Mouse (Mus musculus): ENCODE results near the gene Inka2. TPM values are rescaled to one million over a fixed set of nuclear protein-coding genes. Genes with fewer than 3 reads are reported as not detected.

The Inka2 gene
- total and polyA plus RNA-seq, 3 experiments, result 1.0 to 3.1 (median 2.5) TPM

- Histone ChIP-seq H3K27me3 (replicated peaks) (peaks cover 6% of the 10 kb centered on the region), H3K4me1 (ENCODE audit: control insufficient read depth in 1 of 2, insufficient read depth in 2 of 2) (peaks cover 3 to 14% of the 10 kb centered on the region in 2 experiments; a peak in 2 of 4 replicates), H3K79me2 (replicated peaks; ENCODE audit: control insufficient read depth, extremely low read depth, insufficient read depth, poor library complexity, severe bottlenecking) (peaks cover 4% of the 10 kb centered on the region), H3K4me3 (replicated peaks in 1 of 3; ENCODE audit: low read depth in 2 of 3, low read length in 2 of 3, poor library complexity in 1 of 3) (no peak overlapping the region), H3K9ac (ENCODE audit: insufficient read depth, low read depth) (no peak overlapping the region), H3K36me3 (replicated peaks in 1 of 2; ENCODE audit: control insufficient read depth in 1 of 2, insufficient read depth in 1 of 2, low read length in 1 of 2) (peaks cover 6 to 13% of the 10 kb centered on the region in 2 experiments), H3K27ac (ENCODE audit: insufficient read depth, low read depth) (no peak overlapping the region), H3K4me2 (ENCODE audit: insufficient read depth, low read depth, poor library complexity, severe bottlenecking) (no peak overlapping the region), H3K9me3 (replicated peaks; ENCODE audit: low read length) (no peaks in the 10 kb centered on the region)
- no peak for DNase-seq (ENCODE audit: extremely low read depth)
- in situ Hi-C loops (cut with MboI; ENCODE audit: low pct_ligation_motif_present, low pct_unique_long_range_greater_than_20kb, low sequenced_read_pairs) (no loop called here), dilution Hi-C loops (cut with MboI; ENCODE audit: extremely low pct_ligation_motif_present, extremely low pct_unique_long_range_greater_than_20kb, low sequenced_read_pairs) (no loop called here)
- TF ChIP-seq UBTF (IDR thresholded peaks at IDR 0.05; ENCODE audit: low read depth, low read length), result no peak
Measured at GRCm38 (mm10) chr3:105707590-105707989, 3.2 kb downstream of the Inka2 start.

- no peak overlapping the region for H3K4me2 ChIP-seq (ENCODE audit: insufficient read depth, low read depth, poor library complexity, severe bottlenecking)
- no peak overlapping the region for H3K27ac ChIP-seq (ENCODE audit: insufficient read depth, low read depth)
- in situ Hi-C loops (cut with MboI; ENCODE audit: low pct_ligation_motif_present, low pct_unique_long_range_greater_than_20kb, low sequenced_read_pairs) (no loop called here), dilution Hi-C loops (cut with MboI; ENCODE audit: extremely low pct_ligation_motif_present, extremely low pct_unique_long_range_greater_than_20kb, low sequenced_read_pairs) (no loop called here)
- TF ChIP-seq CHD1 (IDR thresholded peaks at IDR 0.05; ENCODE audit: low read depth, low read length) (no peak), BHLHE40 (IDR thresholded peaks at IDR 0.05; ENCODE audit: low read depth, low read length) (no peak)
- H3K27me3 ChIP-seq (replicated peaks), result no peaks in the 10 kb centered on the region
- no peaks in the 10 kb centered on the region for H3K9me3 ChIP-seq (replicated peaks; ENCODE audit: low read length)
- H3K36me3 ChIP-seq (replicated peaks in 1 of 2; ENCODE audit: control insufficient read depth in 1 of 2, insufficient read depth in 1 of 2, low read length in 1 of 2), result peaks cover 6 to 13% of the 10 kb centered on the region in 2 experiments
- peaks cover 3 to 9% of the 10 kb centered on the region in 2 experiments; a peak in 2 of 4 replicates for H3K4me1 ChIP-seq (ENCODE audit: control insufficient read depth in 1 of 2, insufficient read depth in 2 of 2)
- peaks cover 4% of the 10 kb centered on the region for H3K79me2 ChIP-seq (replicated peaks; ENCODE audit: control insufficient read depth, extremely low read depth, insufficient read depth, poor library complexity, severe bottlenecking)
- H3K9ac ChIP-seq (ENCODE audit: insufficient read depth, low read depth), result no peak overlapping the region
- H3K4me3 ChIP-seq (replicated peaks in 1 of 3; ENCODE audit: low read depth in 2 of 3, low read length in 2 of 3, poor library complexity in 1 of 3), result no peak overlapping the region
- no peak for DNase-seq (ENCODE audit: extremely low read depth)
Measured at GRCm38 (mm10) chr3:105710246-105710645, 5.8 kb downstream of the Inka2 start.

GRCm38 (mm10) chr3:105711741-105712140, 7.3 kb downstream of the Inka2 start:
- dilution Hi-C loops (cut with MboI; ENCODE audit: extremely low pct_ligation_motif_present, extremely low pct_unique_long_range_greater_than_20kb, low sequenced_read_pairs) (no loop called here), in situ Hi-C loops (cut with MboI; ENCODE audit: low pct_ligation_motif_present, low pct_unique_long_range_greater_than_20kb, low sequenced_read_pairs) (no loop called here)
- H3K4me3 ChIP-seq (replicated peaks in 1 of 3; ENCODE audit: low read depth in 2 of 3, low read length in 2 of 3, poor library complexity in 1 of 3), result no peak overlapping the region
- H3K36me3 ChIP-seq (replicated peaks in 1 of 2; ENCODE audit: control insufficient read depth in 1 of 2, insufficient read depth in 1 of 2, low read length in 1 of 2), result peaks cover 16 to 22% of the 10 kb centered on the region in 2 experiments
- no peaks in the 10 kb centered on the region for H3K9me3 ChIP-seq (replicated peaks; ENCODE audit: low read length)
- no peaks in the 10 kb centered on the region for H3K4me1 ChIP-seq (ENCODE audit: control insufficient read depth in 1 of 2, insufficient read depth in 2 of 2)
- no peak overlapping the region for H3K4me2 ChIP-seq (ENCODE audit: insufficient read depth, low read depth, poor library complexity, severe bottlenecking)
- no peak for DNase-seq (ENCODE audit: extremely low read depth)
- H3K27ac ChIP-seq (ENCODE audit: insufficient read depth, low read depth), result no peak overlapping the region
- no peak for TF ChIP-seq UBTF (IDR thresholded peaks at IDR 0.05; ENCODE audit: low read depth, low read length)
- no peak for TF ChIP-seq CTCF (conservative IDR thresholded peaks at IDR 0.05 in 1 of 2, IDR thresholded peaks at IDR 0.05 in 1 of 2; ENCODE audit: low read depth in 2 of 2, low read length in 2 of 2)
- TF ChIP-seq RAD21 (IDR thresholded peaks at IDR 0.05; ENCODE audit: low read depth, low read length), result no peak
- TF ChIP-seq SIN3A (IDR thresholded peaks at IDR 0.05; ENCODE audit: low read length), result no peak
- no peak for TF ChIP-seq BHLHE40 (IDR thresholded peaks at IDR 0.05; ENCODE audit: low read depth, low read length)
- no peak for TF ChIP-seq MXI1 (IDR thresholded peaks at IDR 0.05; ENCODE audit: low read depth, low read length)
- no peak for TF ChIP-seq POLR2A (IDR thresholded peaks at IDR 0.05; ENCODE audit: low read depth, low read length)
- TF ChIP-seq PAX5 (IDR thresholded peaks at IDR 0.05; ENCODE audit: low read length), result no peak
- TF ChIP-seq ETS1 (conservative IDR thresholded peaks at IDR 0.05; ENCODE audit: low read depth, low read length), result no peak
- TF ChIP-seq RCOR1 (conservative IDR thresholded peaks at IDR 0.05; ENCODE audit: low read depth, low read length), result no peak
- no peak for TF ChIP-seq CHD2 (IDR thresholded peaks at IDR 0.05; ENCODE audit: low read length)
- TF ChIP-seq GABPA (IDR thresholded peaks at IDR 0.05; ENCODE audit: insufficient replicate concordance, low read depth, low read length), result no peak
- no peak for TF ChIP-seq ELF1 (IDR thresholded peaks at IDR 0.05; ENCODE audit: low read depth, low read length)
- no peak for TF ChIP-seq E2F4 (IDR thresholded peaks at IDR 0.05; ENCODE audit: insufficient replicate concordance, low read depth, low read length)
- no peak for TF ChIP-seq SMC3 (IDR thresholded peaks at IDR 0.05; ENCODE audit: low read depth, low read length)
- TF ChIP-seq ZMIZ1 (IDR thresholded peaks at IDR 0.05; ENCODE audit: low read depth, low read length), result no peak
- no peak for TF ChIP-seq IRF4 (IDR thresholded peaks at IDR 0.05; ENCODE audit: low read depth, low read length)
- H3K9ac ChIP-seq (ENCODE audit: insufficient read depth, low read depth), result no peak overlapping the region
- H3K79me2 ChIP-seq (replicated peaks; ENCODE audit: control insufficient read depth, extremely low read depth, insufficient read depth, poor library complexity, severe bottlenecking), result peaks cover 4% of the 10 kb centered on the region; the same call in 1 of the 2 replicates
- H3K27me3 ChIP-seq (replicated peaks), result no peaks in the 10 kb centered on the region
